Mouse (Mus musculus) lung, postnatal 0 days (tissue): ENCODE data around the gene Slc9a9.

Source experiments
- CTCF ChIP-seq: IDR thresholded peaks from 2 replicates; pipeline ENCODE4 v1.5.1; 2016; ENCODE audit warnings: antibody characterized with exemption, mild to moderate bottlenecking
- EP300 ChIP-seq: IDR thresholded peaks from 2 replicates; pipeline ENCODE4 v1.6.1; 2016; ENCODE audit warnings: antibody characterized with exemption, mild to moderate bottlenecking, control low read depth

DNA sequence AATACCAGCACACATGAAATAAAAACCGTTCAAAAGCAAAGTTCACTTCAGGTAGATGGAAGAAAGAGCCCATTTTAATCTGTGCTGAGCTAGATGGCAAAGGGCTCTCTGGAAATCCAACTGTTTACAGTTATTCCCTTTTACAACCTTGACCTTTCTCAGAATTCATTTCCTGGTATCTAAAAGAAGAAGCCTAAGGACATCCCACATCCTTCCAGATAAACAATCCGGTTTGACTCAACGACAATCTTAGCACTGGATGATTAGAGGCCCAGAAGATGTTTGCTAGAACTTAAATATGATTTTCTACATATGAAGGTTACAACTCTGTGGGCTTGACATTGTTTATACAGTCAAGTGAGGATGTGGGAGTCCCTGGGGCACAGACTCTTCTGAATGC, 516.1 kb downstream of the Slc9a9 start:
- TF ChIP-seq CTCF = no peak
- TF ChIP-seq EP300 = 0 out of 2 replicates have a peak, but pooled peaks have one; percentile 45
